In genomic region chr2:28583651-28584050, GRCm38 (mm10) we compare ENCODE assay signal across 8 mouse cellular contexts. TPM values are rescaled to one million over a fixed set of nuclear protein-coding genes. Genes with fewer than 3 reads are reported as not detected.
DNase-seq lines count a peak whose midpoint lies in the region; ATAC-seq and TF ChIP-seq lines count a peak whose summit lies in the region.

Gene Gtf3c5, minus strand, starts transcription at chr2:28583751.

- TF ChIP-seq EP300 in ES-Bruce4 (IDR thresholded peaks at IDR 0.05; ENCODE audit: insufficient read depth, low read depth, low read length) = no peak

- peak within 1 kb of the TSS; percentile 70 for H3K4me2 ChIP-seq in intestine, embryonic 16.5 days (ENCODE audit: low read depth, low read length)

- no peak for DNase-seq in heart, adult 8-10 months (ENCODE audit: low spot score)
- DNase-seq in heart, adult 11 months = no peak
- no peak for DNase-seq in midbrain, embryonic 10.5 days (ENCODE audit: low spot score)
- DNase-seq in spleen, postnatal 36 days (ENCODE audit: low spot score in 2 of 2) = no peak
- no peak for DNase-seq in right cerebral cortex, postnatal 10 days (ENCODE audit: low spot score in 2 of 2)

- H3K27ac ChIP-seq in ES-Bruce4 (ENCODE audit: insufficient read depth, low read length) = peak within 1 kb of the TSS; percentile 39; the same call in 1 of the 2 replicates
- peak within 1 kb of the TSS; percentile 87 for H3K27ac ChIP-seq in intestine, embryonic 16.5 days (ENCODE audit: low read length)
- H3K27ac ChIP-seq in midbrain, embryonic 10.5 days (replicated peaks) = peak within 1 kb of the TSS; percentile 97

- no peak for TF ChIP-seq CTCF in ES-Bruce4 (IDR thresholded peaks at IDR 0.05; ENCODE audit: low read depth, low read length)

- ATAC-seq in erythroid progenitor cell, adult 5-6 weeks (replicated peaks; ENCODE audit: low FRiP score, poor library complexity, severe bottlenecking) = no peak
- no peak for ATAC-seq in intestine, embryonic 16.5 days

- H3K9ac ChIP-seq in ES-Bruce4 (ENCODE audit: low read depth, poor library complexity, severe bottlenecking) = peak within 1 kb of the TSS; percentile 40
- peak within 1 kb of the TSS; percentile 84 for H3K9ac ChIP-seq in intestine, embryonic 16.5 days (ENCODE audit: low read depth, low read length)

- no peak for TF ChIP-seq POLR2A in ES-Bruce4 (IDR thresholded peaks at IDR 0.05; ENCODE audit: insufficient read depth, low read length)

- H3K27me3 ChIP-seq in ES-Bruce4 (ENCODE audit: control insufficient read depth, insufficient read depth, low read length, poor library complexity, severe bottlenecking) = no peaks in the 10 kb centered on the region
- H3K27me3 ChIP-seq in intestine, embryonic 16.5 days (replicated peaks; ENCODE audit: control insufficient read depth, insufficient read depth, low read length) = no peaks in the 10 kb centered on the region
- no peaks in the 10 kb centered on the region for H3K27me3 ChIP-seq in midbrain, embryonic 10.5 days (ENCODE audit: low read depth, poor library complexity, severe bottlenecking)

- 68% methylated on average over 9 of the region's 9 CpGs for WGBS in intestine, embryonic 16.5 days
- WGBS in midbrain, embryonic 10.5 days = 79% methylated on average over 9 of the region's 9 CpGs

- 0 out of 2 replicates have a peak, but pooled peaks cover 3% of the 10 kb centered on the region for H3K36me3 ChIP-seq in ES-Bruce4 (ENCODE audit: control insufficient read depth, insufficient read depth, low read length, poor library complexity, severe bottlenecking)
- 0 out of 2 replicates have a peak, but pooled peaks cover 5% of the 10 kb centered on the region for H3K36me3 ChIP-seq in intestine, embryonic 16.5 days (ENCODE audit: control insufficient read depth, insufficient read depth, low read length)
- H3K36me3 ChIP-seq in midbrain, embryonic 10.5 days = peaks cover 27% of the 10 kb centered on the region

- peak within 1 kb of the TSS; percentile 70 for H3K4me3 ChIP-seq in ES-Bruce4 (ENCODE audit: low read depth, low read length)
- H3K4me3 ChIP-seq in intestine, embryonic 16.5 days (ENCODE audit: low read length) = peak within 1 kb of the TSS; percentile 81
- peak within 1 kb of the TSS; percentile 76 for H3K4me3 ChIP-seq in midbrain, embryonic 10.5 days

- no peaks in the 10 kb centered on the region for H3K4me1 ChIP-seq in ES-Bruce4 (ENCODE audit: control insufficient read depth, insufficient read depth, low read length)
- peaks cover 7% of the 10 kb centered on the region; the same call in 1 of the 2 replicates for H3K4me1 ChIP-seq in intestine, embryonic 16.5 days (ENCODE audit: control insufficient read depth, insufficient read depth, low read length)
- H3K4me1 ChIP-seq in midbrain, embryonic 10.5 days = peaks cover 28% of the 10 kb centered on the region

- H3K9me3 ChIP-seq in ES-Bruce4 (replicated peaks; ENCODE audit: control insufficient read depth, insufficient read depth, low read length, poor library complexity, severe bottlenecking) = no peaks in the 10 kb centered on the region
- no peaks in the 10 kb centered on the region for H3K9me3 ChIP-seq in intestine, embryonic 16.5 days (ENCODE audit: control insufficient read depth, low read length)
- H3K9me3 ChIP-seq in midbrain, embryonic 10.5 days (replicated peaks) = no peaks in the 10 kb centered on the region

RNA-seq across cellular contexts. Expression of gene Gtf3c5, which starts in this region (rescaled TPM):
- total RNA-seq in heart, adult 8-10 months (2022) = 10 to 100 TPM in 3 of 4 experiments, 1 to 10 TPM in 1; 9.9 to 13.2 (median 10.6) TPM
- polyA plus RNA-seq in ES-Bruce4 (2011; ENCODE audit: insufficient read depth, insufficient read length, low read depth, missing spikeins) = 29.0 TPM in 2 replicates
- 17.2 and 22.3 TPM in 2 replicates for total RNA-seq in erythroid progenitor cell, adult 5-6 weeks (2015; ENCODE audit: low replicate concordance)
- 11.0 and 15.3 TPM in 2 replicates for total RNA-seq in erythroid progenitor cell, adult 5-6 weeks (2017; ENCODE audit: low replicate concordance)
- 27.5 and 32.2 TPM in 2 replicates for polyA plus RNA-seq in intestine, embryonic 16.5 days (2015; fragmentation: Nextera tagmentation; extraction: Ambion mirVana)
- 58.1 and 61.3 TPM in 2 replicates for polyA plus RNA-seq in midbrain, embryonic 10.5 days (2016; fragmentation: Nextera tagmentation; extraction: Ambion mirVana)

Comparison
In these comparisons a context has a peak if more than half of its experiments do, and no peak if none do; other contexts are left out.
1. H3K27ac ChIP-seq: peak in every context shown above with its lines; median percentile 97 in midbrain, embryonic 10.5 days; 87 in intestine, embryonic 16.5 days; 39 in ES-Bruce4.